25 mouse cellular contexts compared by ENCODE assay signal in genomic region chr16:17872995-17873394, GRCm38 (mm10). TPM values are rescaled to one million over a fixed set of nuclear protein-coding genes. Genes with fewer than 3 reads are reported as not detected.
DNase-seq lines count a peak whose midpoint lies in the region; ATAC-seq lines count a peak whose summit lies in the region.
"Had no signal": no experiment of that assay in that cellular context is flagged by ENCODE, and none has a peak within 500 bp of the region (broad histone marks: within the 10 kb centered on the region; RNA-seq: fewer than 3 reads in every experiment).

No protein-coding gene starts in this region.

- intact Hi-C loops in heart, postnatal 14 days (cut with DNase I): no loop called here

- H3K27ac ChIP-seq in heart, embryonic 11.5 days (ENCODE audit: low read depth, low read length): peak overlapping the region; percentile 43; the same call in 1 of the 2 replicates
- no peak overlapping the region for H3K27ac ChIP-seq in midbrain, embryonic 11.5 days (ENCODE audit: low read depth, low read length)
- H3K27ac ChIP-seq in midbrain, embryonic 14.5 days (replicated peaks; ENCODE audit: low read depth, low read length): no peak overlapping the region
- H3K27ac ChIP-seq in liver, embryonic 15.5 days (replicated peaks): no peak overlapping the region
- no peak overlapping the region for H3K27ac ChIP-seq in limb, embryonic 10.5 days
- H3K27ac ChIP-seq: limb, embryonic 13.5 days; lung, embryonic 15.5 days; midbrain, embryonic 12.5 days; neural tube, embryonic 12.5 days had no signal

- no peaks in the 10 kb centered on the region for H3K9me3 ChIP-seq in heart, embryonic 11.5 days (replicated peaks; ENCODE audit: control insufficient read depth, low read length)
- H3K9me3 ChIP-seq in midbrain, embryonic 11.5 days (ENCODE audit: control insufficient read depth, low read length): no peaks in the 10 kb centered on the region
- no peaks in the 10 kb centered on the region for H3K9me3 ChIP-seq in midbrain, embryonic 14.5 days (ENCODE audit: control insufficient read depth, low read length)
- no peaks in the 10 kb centered on the region for H3K9me3 ChIP-seq in liver, embryonic 15.5 days (replicated peaks)
- H3K9me3 ChIP-seq in limb, embryonic 10.5 days (replicated peaks): no peaks in the 10 kb centered on the region
- H3K9me3 ChIP-seq: limb, embryonic 13.5 days; lung, embryonic 15.5 days; midbrain, embryonic 12.5 days; neural tube, embryonic 12.5 days had no signal

- no peaks in the 10 kb centered on the region for H3K27me3 ChIP-seq in heart, embryonic 11.5 days (ENCODE audit: control insufficient read depth, insufficient read depth, low read length)
- H3K27me3 ChIP-seq in midbrain, embryonic 11.5 days (ENCODE audit: control insufficient read depth, insufficient read depth, low read length): no peaks in the 10 kb centered on the region
- no peaks in the 10 kb centered on the region for H3K27me3 ChIP-seq in midbrain, embryonic 14.5 days (ENCODE audit: control insufficient read depth, insufficient read depth, low read length)
- H3K27me3 ChIP-seq in liver, embryonic 15.5 days: no peaks in the 10 kb centered on the region
- no peaks in the 10 kb centered on the region for H3K27me3 ChIP-seq in limb, embryonic 10.5 days (ENCODE audit: low read depth, poor library complexity, severe bottlenecking)
- H3K27me3 ChIP-seq: CH12.LX; limb, embryonic 13.5 days; lung, embryonic 15.5 days; midbrain, embryonic 12.5 days; neural tube, embryonic 12.5 days had no signal

- no peak overlapping the region for H3K4me2 ChIP-seq in heart, embryonic 11.5 days
- no peak overlapping the region for H3K4me2 ChIP-seq in midbrain, embryonic 11.5 days
- no peak overlapping the region for H3K4me2 ChIP-seq in midbrain, embryonic 14.5 days (ENCODE audit: low read length)
- peak overlapping the region; percentile 8; the same call in 1 of the 2 replicates for H3K4me2 ChIP-seq in liver, embryonic 15.5 days
- H3K4me2 ChIP-seq: limb, embryonic 13.5 days; lung, embryonic 15.5 days; midbrain, embryonic 12.5 days; neural tube, embryonic 12.5 days had no signal

- H3K4me1 ChIP-seq in heart, embryonic 11.5 days (ENCODE audit: control insufficient read depth, insufficient read depth, low read length): peaks cover 39% of the 10 kb centered on the region
- H3K4me1 ChIP-seq in midbrain, embryonic 11.5 days (ENCODE audit: control insufficient read depth, insufficient read depth, low read length): no peaks in the 10 kb centered on the region
- H3K4me1 ChIP-seq in midbrain, embryonic 14.5 days (ENCODE audit: control insufficient read depth, insufficient read depth, low read length): no peaks in the 10 kb centered on the region
- H3K4me1 ChIP-seq in liver, embryonic 15.5 days (replicated peaks): peaks cover 54% of the 10 kb centered on the region
- no peaks in the 10 kb centered on the region for H3K4me1 ChIP-seq in limb, embryonic 10.5 days
- H3K4me1 ChIP-seq: lung, embryonic 15.5 days; midbrain, embryonic 12.5 days; neural tube, embryonic 12.5 days had no signal

- no peak for ATAC-seq in heart, embryonic 11.5 days (replicated peaks; ENCODE audit: insufficient number of reproducible peaks, low FRiP score, low TSS enrichment)
- no peak for ATAC-seq in midbrain, embryonic 11.5 days (ENCODE audit: low FRiP score)
- ATAC-seq in midbrain, embryonic 14.5 days (ENCODE audit: low FRiP score, low TSS enrichment): no peak
- peak; percentile 33; the same call in 1 of the 2 replicates for ATAC-seq in liver, embryonic 15.5 days (ENCODE audit: insufficient read depth)
- ATAC-seq: forebrain, embryonic 14.5 days; hindbrain, embryonic 16.5 days; intestine, embryonic 16.5 days had no signal

- DNase-seq in heart, postnatal 14 days: no peak
- DNase-seq in midbrain, embryonic 11.5 days (ENCODE audit: low spot score, missing footprints): peak; percentile 47
- no peak for DNase-seq in midbrain, embryonic 14.5 days
- no peak for DNase-seq in urinary bladder, postnatal 25 days (ENCODE audit: low spot score)
- DNase-seq in limb, embryonic 10.5 days (ENCODE audit: low spot score): no peak
- DNase-seq: adrenal gland, adult 2 months; cerebellum, adult 2 months; cerebellum, postnatal 36 days; gastrocnemius, postnatal 14 days; lung, postnatal 4 days; right cerebral cortex, adult 18-20 months; thymus, postnatal 14 days had no signal

- no peak overlapping the region for H3K9ac ChIP-seq in heart, embryonic 11.5 days (ENCODE audit: low read depth, low read length)
- H3K9ac ChIP-seq in midbrain, embryonic 11.5 days (ENCODE audit: low read length): no peak overlapping the region
- H3K9ac ChIP-seq in midbrain, embryonic 14.5 days (replicated peaks; ENCODE audit: low read length): no peak overlapping the region
- no peak overlapping the region for H3K9ac ChIP-seq in liver, embryonic 15.5 days
- H3K9ac ChIP-seq: lung, embryonic 15.5 days; midbrain, embryonic 12.5 days; neural tube, embryonic 12.5 days had no signal

- no peak overlapping the region for H3K4me3 ChIP-seq in heart, embryonic 11.5 days (ENCODE audit: low read depth, low read length)
- H3K4me3 ChIP-seq in midbrain, embryonic 11.5 days (ENCODE audit: low read depth, low read length): no peak overlapping the region
- H3K4me3 ChIP-seq in midbrain, embryonic 14.5 days (replicated peaks; ENCODE audit: low read depth, low read length): no peak overlapping the region
- no peak overlapping the region for H3K4me3 ChIP-seq in liver, embryonic 15.5 days (replicated peaks)
- no peak overlapping the region for H3K4me3 ChIP-seq in limb, embryonic 10.5 days
- H3K4me3 ChIP-seq: limb, embryonic 13.5 days; lung, embryonic 15.5 days; midbrain, embryonic 12.5 days; neural tube, embryonic 12.5 days had no signal

- H3K36me3 ChIP-seq in heart, embryonic 11.5 days (ENCODE audit: control insufficient read depth, insufficient read depth, low read length): 0 out of 2 replicates have a peak, but pooled peaks cover 3% of the 10 kb centered on the region
- peaks cover 10% of the 10 kb centered on the region; the same call in 1 of the 2 replicates for H3K36me3 ChIP-seq in midbrain, embryonic 11.5 days (ENCODE audit: control insufficient read depth, insufficient read depth, low read length)
- peaks cover 39% of the 10 kb centered on the region for H3K36me3 ChIP-seq in midbrain, embryonic 14.5 days (ENCODE audit: control insufficient read depth, insufficient read depth, low read length)
- H3K36me3 ChIP-seq in liver, embryonic 15.5 days (replicated peaks): peaks cover 27% of the 10 kb centered on the region
- peaks cover 66% of the 10 kb centered on the region for H3K36me3 ChIP-seq in limb, embryonic 10.5 days

- WGBS in heart, embryonic 11.5 days (ENCODE audit: insufficient replicate concordance): 13% methylated on average over 4 of the region's 4 CpGs
- WGBS in midbrain, embryonic 11.5 days: 78% methylated on average over 4 of the region's 4 CpGs
- 77% methylated on average over 4 of the region's 4 CpGs for WGBS in midbrain, embryonic 14.5 days
- WGBS in liver, embryonic 15.5 days (ENCODE audit: insufficient replicate concordance): 13% methylated on average over 4 of the region's 4 CpGs
- 39% methylated on average over 4 of the region's 4 CpGs for WGBS in limb, embryonic 10.5 days

RNA-seq across cellular contexts. Expression of gene Gm20518, which starts 18.5 kb away (rescaled TPM):
- 0.07 and 0.17 TPM in 2 replicates for polyA plus RNA-seq in heart, embryonic 11.5 days (2014; fragmentation: Nextera tagmentation; extraction: Ambion mirVana)
- total RNA-seq in heart, postnatal 14 days (2021): under 1 TPM in 1 of 2 experiments, not detected in 1; 0.20 TPM
- polyA plus RNA-seq in midbrain, embryonic 11.5 days (2014; fragmentation: Nextera tagmentation; extraction: Ambion mirVana): 0.16 and 0.25 TPM in 2 replicates
- 0.54 and 0.55 TPM in 2 replicates for polyA plus RNA-seq in midbrain, embryonic 14.5 days (2014; fragmentation: Nextera tagmentation; extraction: Ambion mirVana)
- polyA plus RNA-seq in liver, embryonic 15.5 days (2015; fragmentation: Nextera tagmentation; extraction: Ambion mirVana): 0.03 and 0.07 TPM in 2 replicates
- 0.34 and 0.44 TPM in 2 replicates for polyA plus RNA-seq in limb, embryonic 10.5 days (2016; fragmentation: Nextera tagmentation; extraction: Ambion mirVana)

RNA-seq across cellular contexts. Expression of gene Tssk1, which starts 21.0 kb away (rescaled TPM):
- 0.07 TPM in 1 of 2 replicates, not detected in the other for polyA plus RNA-seq in heart, embryonic 11.5 days (2014; fragmentation: Nextera tagmentation; extraction: Ambion mirVana)
- total RNA-seq in heart, postnatal 14 days (2021): under 1 TPM in 1 of 2 experiments, not detected in 1; 0.10 TPM
- not detected in 2 replicates for polyA plus RNA-seq in midbrain, embryonic 11.5 days (2014; fragmentation: Nextera tagmentation; extraction: Ambion mirVana)
- 0.08 and 0.09 TPM in 2 replicates for polyA plus RNA-seq in midbrain, embryonic 14.5 days (2014; fragmentation: Nextera tagmentation; extraction: Ambion mirVana)
- polyA plus RNA-seq in liver, embryonic 15.5 days (2015; fragmentation: Nextera tagmentation; extraction: Ambion mirVana): not detected in 2 replicates
- polyA plus RNA-seq in limb, embryonic 10.5 days (2016; fragmentation: Nextera tagmentation; extraction: Ambion mirVana): 0.04 and 0.05 TPM in 2 replicates
- total RNA-seq: adrenal gland, adult 2 months; CH12.LX; layer of hippocampus, postnatal 14 days; left cerebral cortex, postnatal 10 days had no signal
- polyA plus RNA-seq: hindbrain, embryonic 16.5 days; kidney, embryonic 16.5 days had no signal

RNA-seq across cellular contexts. Expression of gene Dgcr2, which starts 25.4 kb away (rescaled TPM):
- 44.8 and 49.9 TPM in 2 replicates for polyA plus RNA-seq in heart, embryonic 11.5 days (2014; fragmentation: Nextera tagmentation; extraction: Ambion mirVana)
- 10 to 100 TPM; 50.9 to 52.3 TPM for total RNA-seq in heart, postnatal 14 days (2021)
- 74.2 and 83.3 TPM in 2 replicates for polyA plus RNA-seq in midbrain, embryonic 11.5 days (2014; fragmentation: Nextera tagmentation; extraction: Ambion mirVana)
- 104 and 108 TPM in 2 replicates for polyA plus RNA-seq in midbrain, embryonic 14.5 days (2014; fragmentation: Nextera tagmentation; extraction: Ambion mirVana)
- polyA plus RNA-seq in liver, embryonic 15.5 days (2015; fragmentation: Nextera tagmentation; extraction: Ambion mirVana): 18.3 and 22.0 TPM in 2 replicates
- polyA plus RNA-seq in limb, embryonic 10.5 days (2016; fragmentation: Nextera tagmentation; extraction: Ambion mirVana): 100 and 116 TPM in 2 replicates

RNA-seq across cellular contexts. Expression of gene Tssk2, which starts 25.4 kb away (rescaled TPM):
- 0.11 TPM in 1 of 2 replicates, not detected in the other for polyA plus RNA-seq in heart, embryonic 11.5 days (2014; fragmentation: Nextera tagmentation; extraction: Ambion mirVana)
- total RNA-seq in heart, postnatal 14 days (2021): not detected
- 0.15 TPM in 1 of 2 replicates, not detected in the other for polyA plus RNA-seq in midbrain, embryonic 11.5 days (2014; fragmentation: Nextera tagmentation; extraction: Ambion mirVana)
- not detected in 2 replicates for polyA plus RNA-seq in midbrain, embryonic 14.5 days (2014; fragmentation: Nextera tagmentation; extraction: Ambion mirVana)
- polyA plus RNA-seq in liver, embryonic 15.5 days (2015; fragmentation: Nextera tagmentation; extraction: Ambion mirVana): not detected in 2 replicates
- not detected in 2 replicates for polyA plus RNA-seq in limb, embryonic 10.5 days (2016; fragmentation: Nextera tagmentation; extraction: Ambion mirVana)
- total RNA-seq: adrenal gland, adult 2 months; CH12.LX; gastrocnemius, postnatal 14 days; layer of hippocampus, postnatal 14 days; left cerebral cortex, postnatal 10 days had no signal
- polyA plus RNA-seq: adrenal gland, adult 2 months; cerebellum, adult 2 months; intestine, embryonic 16.5 days; kidney, embryonic 16.5 days; limb, embryonic 13.5 days; lung, embryonic 15.5 days; midbrain, embryonic 12.5 days; neural tube, embryonic 12.5 days had no signal

RNA-seq across cellular contexts. Expression of gene Car15, which starts 34.8 kb away (rescaled TPM):
- polyA plus RNA-seq in heart, embryonic 11.5 days (2014; fragmentation: Nextera tagmentation; extraction: Ambion mirVana): 1.0 and 1.9 TPM in 2 replicates
- 1 to 10 TPM; 1.5 to 2.5 TPM for total RNA-seq in heart, postnatal 14 days (2021)
- polyA plus RNA-seq in midbrain, embryonic 11.5 days (2014; fragmentation: Nextera tagmentation; extraction: Ambion mirVana): 2.2 and 2.3 TPM in 2 replicates
- 3.8 and 3.9 TPM in 2 replicates for polyA plus RNA-seq in midbrain, embryonic 14.5 days (2014; fragmentation: Nextera tagmentation; extraction: Ambion mirVana)
- 0.55 and 0.89 TPM in 2 replicates for polyA plus RNA-seq in liver, embryonic 15.5 days (2015; fragmentation: Nextera tagmentation; extraction: Ambion mirVana)
- 2.5 and 3.4 TPM in 2 replicates for polyA plus RNA-seq in limb, embryonic 10.5 days (2016; fragmentation: Nextera tagmentation; extraction: Ambion mirVana)
